Mouse (Mus musculus) testis, adult 2 months (tissue): ENCODE data around the gene Lamb1. TPM values are rescaled to one million over a fixed set of nuclear protein-coding genes. Genes with fewer than 3 reads are reported as not detected.

ENCODE experiments used
- H3K27ac ChIP-seq: fragments of 200-500 bp; 2 replicates; pipeline ENCODE4 v1.5.1; 2012; ENCODE audit warnings: low read depth, low read length; ENCODE audit not compliant: control insufficient read depth, insufficient read depth
- H3K27me3 ChIP-seq: fragments of 200-500 bp; 2 replicates; pipeline ENCODE4 v1.6.1; 2012; ENCODE audit warnings: mild to moderate bottlenecking, low read length, moderate library complexity; ENCODE audit not compliant: control insufficient read depth, insufficient read depth
- H3K36me3 ChIP-seq: fragments of 200-500 bp; 2 replicates; pipeline ENCODE4 v1.6.1; 2012; ENCODE audit warnings: mild to moderate bottlenecking, low read length; ENCODE audit not compliant: control insufficient read depth, insufficient read depth
- H3K4me1 ChIP-seq: fragments of 200-500 bp; 2 replicates; pipeline ENCODE4 v1.6.1; 2012; ENCODE audit warnings: low read length; ENCODE audit not compliant: control insufficient read depth, insufficient read depth
- H3K4me3 ChIP-seq: fragments of 200-500 bp; 2 replicates; pipeline ENCODE4 v1.5.1; 2012; ENCODE audit warnings: low read depth, mild to moderate bottlenecking, low read length, moderate library complexity, mixed read lengths; ENCODE audit not compliant: control insufficient read depth
- CTCF ChIP-seq: fragments of 200-500 bp; IDR thresholded peaks from 2 replicates; pipeline ENCODE4 v1.5.1; 2012; ENCODE audit warnings: low read depth, mild to moderate bottlenecking, inconsistent platforms, low read length, moderate library complexity; ENCODE audit not compliant: control insufficient read depth, insufficient read depth, insufficient replicate concordance
- POLR2A ChIP-seq: fragments of 200-500 bp; IDR thresholded peaks from 2 replicates; pipeline ENCODE4 v1.6.1; 2012; ENCODE audit warnings: low read depth, mild to moderate bottlenecking, inconsistent platforms, low read length, moderate library complexity; ENCODE audit not compliant: control insufficient read depth
- polyA plus RNA-seq: library from polyadenylated mRNA; depleted of rRNA; stranded (reverse); fragments of >200 nt; gene quantifications from 2 replicates; pipeline ENCODE4 v1.2.3, GENCODE M21; 2012

The Lamb1 gene
- polyA plus RNA-seq, 1 experiment, result 3.8 TPM

DNA sequence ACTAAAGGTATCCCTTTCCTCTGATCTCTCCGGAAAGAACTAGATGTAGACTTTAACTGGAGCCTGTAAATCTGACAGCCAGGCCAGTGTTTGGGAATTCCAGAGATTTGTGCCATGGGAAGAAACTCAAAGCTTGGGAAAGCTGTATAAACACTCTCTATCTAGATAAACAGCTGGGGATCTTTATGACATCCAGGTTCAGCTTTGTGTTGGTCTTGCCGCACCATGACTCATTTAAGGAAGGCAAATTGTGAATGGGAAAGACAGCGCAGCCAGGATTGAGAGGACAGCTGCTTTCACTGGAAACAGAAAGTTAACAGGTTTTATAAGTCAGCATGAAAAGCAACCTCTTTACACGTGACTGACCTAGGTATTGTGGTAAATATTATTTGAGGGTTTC lies 12.8 kb upstream of the Lamb1 start:
- Histone ChIP-seq H3K27me3 (no peaks in the 10 kb centered on the region), H3K4me3 (no peak overlapping the region), H3K4me1 (no peaks in the 10 kb centered on the region), H3K27ac (no peak overlapping the region), H3K36me3 (no peaks in the 10 kb centered on the region)
- TF ChIP-seq CTCF (no peak), POLR2A (no peak)

DNA sequence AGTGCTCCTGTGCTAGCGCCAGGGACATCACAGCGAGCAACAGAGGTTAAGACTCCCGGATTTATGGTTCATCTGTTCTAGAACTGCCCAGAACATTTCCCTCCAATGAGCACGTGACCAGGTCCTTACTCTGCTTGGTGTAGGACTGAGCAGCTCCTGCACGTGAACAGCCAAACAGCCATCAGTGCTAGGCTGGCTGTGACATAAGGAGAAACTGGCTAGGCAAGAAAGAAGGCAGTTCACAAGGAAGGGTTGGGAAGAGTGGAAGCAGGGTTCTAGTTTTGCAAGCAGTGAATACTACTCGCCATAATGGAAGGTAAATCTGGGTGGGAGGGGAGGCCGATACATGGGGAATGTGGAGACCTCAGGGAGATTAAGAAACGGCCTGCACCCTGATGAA lies 10.1 kb upstream of the Lamb1 start:
- H3K27me3 ChIP-seq, result no peaks in the 10 kb centered on the region
- no peak overlapping the region for H3K4me3 ChIP-seq
- H3K4me1 ChIP-seq, result no peaks in the 10 kb centered on the region
- H3K27ac ChIP-seq, result no peak overlapping the region
- no peak for TF ChIP-seq CTCF
- no peak for TF ChIP-seq POLR2A
- no peaks in the 10 kb centered on the region for H3K36me3 ChIP-seq

DNA sequence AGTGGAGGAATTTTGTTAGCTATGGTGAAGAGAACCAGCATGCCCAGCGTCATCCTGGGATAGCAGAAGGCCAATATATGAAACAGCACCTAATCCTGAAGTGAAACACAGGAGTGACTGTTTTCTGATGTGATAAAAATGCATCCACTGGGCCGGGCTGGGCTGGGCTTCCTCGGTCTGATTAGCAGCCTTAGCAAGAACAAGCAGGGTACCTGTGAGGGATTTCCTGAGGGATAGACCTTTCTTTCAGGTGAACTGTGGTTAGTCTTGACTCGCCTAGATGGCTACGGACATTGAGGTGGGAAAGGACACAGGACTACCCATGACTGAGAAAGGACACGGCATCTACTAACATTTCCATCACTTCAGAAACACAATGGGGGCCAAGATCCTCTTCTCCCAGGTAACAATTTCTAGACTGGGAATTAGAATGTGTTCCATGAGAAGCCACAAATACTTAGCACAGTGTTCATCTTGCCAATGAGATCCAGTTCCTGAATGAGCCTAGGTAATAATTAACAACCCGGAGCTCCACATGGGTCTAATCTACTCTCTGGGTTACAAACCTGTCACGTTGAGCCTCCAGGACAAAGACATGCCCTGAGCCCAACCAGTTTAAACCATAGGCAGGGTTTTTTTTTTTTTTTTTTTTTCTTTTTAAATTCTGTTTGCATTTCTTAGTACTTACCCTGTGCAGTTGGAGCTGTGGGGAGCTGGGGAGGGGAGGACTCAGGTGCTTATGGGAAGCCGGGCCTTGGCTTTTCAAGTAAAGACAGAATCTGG lies 8.7 kb upstream of the Lamb1 start:
- TF ChIP-seq CTCF (no peak), POLR2A (no peak)
- no peaks in the 10 kb centered on the region for H3K27me3 ChIP-seq
- no peaks in the 10 kb centered on the region for H3K4me1 ChIP-seq
- H3K4me3 ChIP-seq, result no peak overlapping the region
- H3K36me3 ChIP-seq, result no peaks in the 10 kb centered on the region
- no peak overlapping the region for H3K27ac ChIP-seq

DNA sequence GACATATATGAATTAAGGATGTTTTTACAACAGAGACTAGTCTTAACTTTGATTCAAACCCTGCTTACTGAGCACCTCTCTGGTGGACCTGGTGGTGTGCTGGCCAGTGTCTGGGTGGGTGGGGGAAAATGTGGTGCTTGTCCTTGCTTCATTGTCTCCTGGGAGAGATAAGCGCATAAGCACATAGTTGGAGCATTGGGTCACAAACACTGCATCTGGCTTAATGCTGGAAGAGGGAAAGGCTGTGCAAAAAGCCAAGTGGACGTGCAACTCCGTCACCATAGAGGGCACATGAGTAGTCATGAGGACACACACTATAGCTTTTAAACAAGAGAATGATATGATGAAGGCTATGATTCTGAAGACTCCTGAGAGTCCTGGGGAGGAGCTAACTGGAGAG lies 3.2 kb upstream of the Lamb1 start:
- no peak for TF ChIP-seq CTCF
- TF ChIP-seq POLR2A, result no peak
- Histone ChIP-seq H3K4me3 (no peak overlapping the region), H3K36me3 (no peaks in the 10 kb centered on the region), H3K27me3 (no peaks in the 10 kb centered on the region), H3K4me1 (peaks cover 8% of the 10 kb centered on the region), H3K27ac (no peak overlapping the region)

DNA sequence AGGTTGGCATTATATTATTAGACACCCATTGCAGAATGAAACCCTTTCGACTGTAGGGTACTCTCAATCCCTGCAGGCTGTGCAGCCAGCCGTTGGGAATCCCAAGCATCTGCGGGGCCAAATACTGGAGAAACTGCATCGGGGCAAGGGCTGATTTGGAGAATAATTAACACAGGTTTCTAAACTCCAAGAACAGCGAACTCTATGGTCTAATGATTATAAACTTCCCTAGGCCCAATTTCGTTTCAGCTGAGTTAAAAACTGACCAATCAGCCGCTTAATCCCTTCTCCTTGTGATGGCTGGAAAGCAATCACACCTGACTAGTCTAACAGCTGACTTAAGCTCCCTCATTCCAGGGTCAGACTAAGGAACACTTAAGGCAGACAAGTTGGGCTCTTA lies 1.1 kb upstream of the Lamb1 start:
- no peak overlapping the region for H3K27ac ChIP-seq
- TF ChIP-seq CTCF (no peak), POLR2A (no peak)
- H3K27me3 ChIP-seq, result no peaks in the 10 kb centered on the region
- no peaks in the 10 kb centered on the region for H3K36me3 ChIP-seq
- H3K4me1 ChIP-seq, result peaks cover 8% of the 10 kb centered on the region
- H3K4me3 ChIP-seq, result no peak overlapping the region

DNA sequence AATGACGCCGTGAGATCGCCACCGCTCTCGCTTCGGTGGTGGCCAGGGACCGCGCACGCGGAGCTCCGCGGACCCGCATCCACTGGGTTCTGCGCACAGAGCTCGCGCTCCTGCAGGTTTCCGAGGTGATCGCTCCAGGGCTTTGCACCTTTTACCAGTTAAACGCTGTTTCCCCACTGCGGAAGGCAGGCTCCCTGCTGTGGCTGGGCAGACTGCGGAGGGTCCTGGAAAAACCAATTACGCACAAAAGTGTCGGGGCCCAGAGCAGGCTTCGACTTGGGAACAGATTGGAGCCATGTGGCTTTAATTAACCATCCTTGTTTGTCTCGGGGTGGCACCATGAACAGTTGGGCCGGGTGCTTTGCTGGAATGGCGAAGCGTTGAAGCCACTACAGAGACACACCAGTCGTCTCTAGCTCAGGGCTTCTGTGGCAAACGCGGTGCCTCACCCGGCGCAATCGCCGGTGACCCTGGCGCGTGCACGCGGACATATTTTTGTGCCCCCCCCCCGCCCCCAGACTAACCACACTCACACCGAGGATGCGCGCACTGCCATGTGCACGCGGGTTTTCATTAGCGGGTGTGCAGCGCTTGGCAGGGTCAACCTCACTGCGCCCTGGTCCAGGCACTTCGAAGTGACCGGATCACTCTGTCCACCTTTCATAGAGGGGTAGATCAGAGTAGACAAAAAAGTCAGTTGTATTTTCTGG lies 843 bp downstream of the Lamb1 start:
- H3K4me1 ChIP-seq, result peaks cover 8% of the 10 kb centered on the region
- H3K27ac ChIP-seq, result no peak overlapping the region; the same call in 1 of the 2 replicates
- H3K27me3 ChIP-seq, result no peaks in the 10 kb centered on the region
- H3K36me3 ChIP-seq, result no peaks in the 10 kb centered on the region
- TF ChIP-seq POLR2A (no peak), CTCF (no peak)
- peak overlapping the region; percentile 52 for H3K4me3 ChIP-seq

DNA sequence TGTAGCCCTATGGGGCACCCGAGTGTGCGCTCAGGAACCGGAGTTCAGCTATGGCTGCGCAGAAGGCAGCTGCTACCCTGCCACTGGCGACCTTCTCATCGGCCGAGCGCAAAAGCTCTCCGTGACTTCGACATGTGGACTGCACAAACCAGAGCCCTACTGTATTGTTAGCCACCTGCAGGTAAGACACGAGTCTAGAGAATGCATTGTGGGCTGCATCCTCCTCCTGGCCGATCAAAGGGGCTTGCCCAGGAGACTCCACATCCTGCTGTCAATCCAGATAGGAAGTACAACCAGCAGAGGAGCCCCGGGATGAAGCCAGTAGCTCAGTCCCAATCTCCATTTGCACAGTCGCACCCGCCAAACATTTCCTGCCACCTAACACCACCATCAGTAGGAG lies 1.7 kb downstream of the Lamb1 start:
- H3K4me1 ChIP-seq, result peaks cover 8% of the 10 kb centered on the region
- no peak overlapping the region for H3K27ac ChIP-seq

More for the DNA sequence above, 1.7 kb downstream of the Lamb1 start:
- Histone ChIP-seq H3K36me3 (no peaks in the 10 kb centered on the region), H3K27me3 (no peaks in the 10 kb centered on the region), H3K4me3 (no peak overlapping the region)
- no peak for TF ChIP-seq POLR2A
- TF ChIP-seq CTCF, result no peak
